Mouse (Mus musculus): Measurements from ENCODE around the gene Gm43720.
"Not testable (repeated sequence)": the region's sequence is repeated elsewhere in the genome, so short reads cannot be mapped to it uniquely, and the experiment has no call there.

Gm43720 gene

DNA sequence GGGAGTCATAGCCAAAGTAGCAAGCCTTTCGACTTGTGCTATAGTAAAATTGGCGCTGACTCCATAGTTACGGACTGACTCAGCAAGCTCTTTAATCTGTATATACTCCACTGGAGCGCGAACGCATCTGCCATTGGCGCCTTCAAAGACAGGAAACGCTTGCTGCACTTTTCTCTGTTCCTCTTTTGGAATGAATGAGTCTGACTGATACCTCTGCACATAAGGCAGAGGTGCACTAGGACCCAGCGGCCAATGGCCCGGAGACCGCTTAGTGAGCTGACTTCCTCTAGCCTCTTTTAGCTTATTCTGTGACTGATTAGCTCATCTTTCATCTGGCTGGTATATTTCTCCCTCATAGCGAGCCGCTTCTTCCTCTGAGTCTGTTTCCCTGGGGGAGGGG lies 63.1 kb downstream of the Gm43720 start:
- not testable (repeated sequence) for DNase-seq (ENCODE audit: low spot score)

All from spleen, adult 12 weeks (tissue).